28 mouse cellular contexts compared by ENCODE assay signal in genomic region chr16:17175765-17176164, GRCm38 (mm10). TPM values are rescaled to one million over a fixed set of nuclear protein-coding genes. Genes with fewer than 3 reads are reported as not detected.
DNase-seq lines count a peak whose midpoint lies in the region; ATAC-seq lines count a peak whose summit lies in the region.
"Had no signal": no experiment of that assay in that cellular context is flagged by ENCODE, and none has a peak within 500 bp of the region (broad histone marks: within the 10 kb centered on the region; RNA-seq: fewer than 3 reads in every experiment).

No protein-coding gene starts in this region.

- no peak overlapping the region for H3K4me3 ChIP-seq in liver, embryonic 12.5 days
- H3K4me3 ChIP-seq: erythroblast, embryonic 14.5 days; layer of hippocampus, adult 2 months; left cerebral cortex, adult 2 months; limb, embryonic 12.5 days; lung, embryonic 15.5 days; midbrain, embryonic 12.5 days; myocyte; neural tube, embryonic 12.5 days; stomach, embryonic 15.5 days had no signal

- H3K27ac ChIP-seq in liver, embryonic 12.5 days, result no peak overlapping the region
- H3K27ac ChIP-seq: layer of hippocampus, adult 2 months; left cerebral cortex, adult 2 months; limb, embryonic 12.5 days; liver, embryonic 14.5 days; lung, embryonic 15.5 days; midbrain, embryonic 12.5 days; neural tube, embryonic 12.5 days; stomach, embryonic 15.5 days had no signal

- no peaks in the 10 kb centered on the region for H3K9me3 ChIP-seq in liver, embryonic 12.5 days (replicated peaks)
- H3K9me3 ChIP-seq: limb, embryonic 12.5 days; lung, embryonic 15.5 days; midbrain, embryonic 12.5 days; neural tube, embryonic 12.5 days; stomach, embryonic 15.5 days had no signal

- H3K9ac ChIP-seq in liver, embryonic 12.5 days, result no peak overlapping the region
- H3K9ac ChIP-seq: limb, embryonic 12.5 days; liver, embryonic 14.5 days; lung, embryonic 15.5 days; midbrain, embryonic 12.5 days; neural tube, embryonic 12.5 days; stomach, embryonic 15.5 days had no signal

- DNase-seq in adrenal gland, adult (ENCODE audit: inconsistent age in 2 of 2, low spot score in 1 of 2), result peak; percentile 54 to 80
- DNase-seq in adrenal gland, postnatal 4 days (ENCODE audit: low spot score in 2 of 2), result no peak
- peak; percentile 14 for DNase-seq in ovary, postnatal 36 days (ENCODE audit: low spot score)
- no peak for DNase-seq in ovary, postnatal 14 days (ENCODE audit: low spot score)
- no peak for DNase-seq in gastrocnemius, postnatal 36 days
- no peak for DNase-seq in embryo, embryonic 9.5 days (ENCODE audit: extremely low spot score)
- DNase-seq: cerebellum, adult 11 months; cerebellum, adult 9-11 months; gastrocnemius, postnatal 10 days; heart, postnatal 14 days; kidney, postnatal 14 days; right cerebral cortex, postnatal 14 days; thymus, postnatal 14 days had no signal

- peaks cover 73% of the 10 kb centered on the region for H3K36me3 ChIP-seq in liver, embryonic 12.5 days

- 70% methylated on average over 2 of the region's 2 CpGs for WGBS in liver, embryonic 12.5 days (ENCODE audit: insufficient replicate concordance)

- no peaks in the 10 kb centered on the region for H3K27me3 ChIP-seq in liver, embryonic 12.5 days (replicated peaks)
- H3K27me3 ChIP-seq: CH12.LX; limb, embryonic 12.5 days; lung, embryonic 15.5 days; midbrain, embryonic 12.5 days; neural tube, embryonic 12.5 days; stomach, embryonic 15.5 days had no signal

- intact Hi-C loops in gastrocnemius, postnatal 36 days (cut with DNase I), result no loop called here

- H3K4me2 ChIP-seq in liver, embryonic 12.5 days, result no peak overlapping the region
- H3K4me2 ChIP-seq: limb, embryonic 12.5 days; lung, embryonic 15.5 days; midbrain, embryonic 12.5 days; neural tube, embryonic 12.5 days; stomach, embryonic 15.5 days had no signal

- H3K4me1 ChIP-seq in liver, embryonic 12.5 days, result peaks cover 25% of the 10 kb centered on the region
- H3K4me1 ChIP-seq: limb, embryonic 12.5 days; lung, embryonic 15.5 days; midbrain, embryonic 12.5 days; neural tube, embryonic 12.5 days; stomach, embryonic 15.5 days had no signal

- ATAC-seq in liver, embryonic 12.5 days, result peak; percentile 28; the same call in 1 of the 2 replicates
- ATAC-seq: activated CD4-positive, CD25-positive, alpha-beta regulatory T cell, adult 4 months; forebrain, embryonic 16.5 days; hindbrain, embryonic 16.5 days had no signal

RNA-seq across cellular contexts. Expression of gene Ube2l3, which starts 26.7 kb away (rescaled TPM):
- 100 to 1,000 TPM; 200 to 206 TPM for total RNA-seq in adrenal gland, postnatal 4 days (2021)
- 275 and 283 TPM in 2 replicates for polyA plus RNA-seq in liver, embryonic 12.5 days (2016; fragmentation: Nextera tagmentation; extraction: Ambion mirVana)
- 100 to 1,000 TPM; 130 to 135 TPM for total RNA-seq in gastrocnemius, postnatal 36 days (2021)

RNA-seq across cellular contexts. Expression of gene Ccdc116, which starts 28.7 kb away (rescaled TPM):
- 1 to 10 TPM in 1 of 2 experiments, under 1 TPM in 1; 0.73 to 1.1 TPM for total RNA-seq in adrenal gland, postnatal 4 days (2021)
- polyA plus RNA-seq in liver, embryonic 12.5 days (2016; fragmentation: Nextera tagmentation; extraction: Ambion mirVana), result 0.80 and 1.3 TPM in 2 replicates
- total RNA-seq in gastrocnemius, postnatal 36 days (2021), result under 1 TPM in 1 of 2 experiments, not detected in 1; 0.26 TPM

RNA-seq across cellular contexts. Expression of gene Ydjc, which starts 31.3 kb away (rescaled TPM):
- total RNA-seq in adrenal gland, postnatal 4 days (2021), result 10 to 100 TPM in 1 of 2 experiments, 1 to 10 TPM in 1; 9.3 to 12.9 TPM
- 18.5 and 18.8 TPM in 2 replicates for polyA plus RNA-seq in liver, embryonic 12.5 days (2016; fragmentation: Nextera tagmentation; extraction: Ambion mirVana)
- total RNA-seq in gastrocnemius, postnatal 36 days (2021), result under 1 TPM in 1 of 2 experiments, not detected in 1; 0.20 TPM

RNA-seq across cellular contexts. Expression of gene Rimbp3, which starts 32.6 kb away (rescaled TPM):
- total RNA-seq in adrenal gland, postnatal 4 days (2021), result under 1 TPM in 1 of 2 experiments, not detected in 1; 0.22 TPM
- 0.12 and 0.17 TPM in 2 replicates for polyA plus RNA-seq in liver, embryonic 12.5 days (2016; fragmentation: Nextera tagmentation; extraction: Ambion mirVana)
- not detected for total RNA-seq in gastrocnemius, postnatal 36 days (2021)
- polyA plus RNA-seq: activated CD4-positive, CD25-positive, alpha-beta regulatory T cell, adult 4 months; erythroblast, embryonic 14.5 days had no signal

RNA-seq across cellular contexts. Expression of gene Sdf2l1, which starts 43.6 kb away (rescaled TPM):
- total RNA-seq in adrenal gland, postnatal 4 days (2021), result 10 to 100 TPM; 20.4 to 27.5 TPM
- polyA plus RNA-seq in liver, embryonic 12.5 days (2016; fragmentation: Nextera tagmentation; extraction: Ambion mirVana), result 82.4 and 91.1 TPM in 2 replicates
- 1 to 10 TPM; 3.8 to 4.8 TPM for total RNA-seq in gastrocnemius, postnatal 36 days (2021)

Comparison
In these comparisons a context has a peak if more than half of its experiments do, and no peak if none do; other contexts are left out.
1. DNase-seq: peak in adrenal gland, adult (2 of 2) and ovary, postnatal 36 days (single experiment); none in adrenal gland, postnatal 4 days (0 of 2), ovary, postnatal 14 days (single experiment), gastrocnemius, postnatal 36 days (0 of 2) and embryo, embryonic 9.5 days (single experiment).
2. RNA of gene Ydjc, which starts 31.3 kb away (total RNA-seq): 9.3 to 12.9 TPM in adrenal gland, postnatal 4 days; 0.20 TPM in gastrocnemius, postnatal 36 days; every median in the first group is over 4 times any median in the second.